Mouse (Mus musculus) spleen, adult 2 months (tissue): ENCODE data around the gene Vmn2r105. TPM values are rescaled to one million over a fixed set of nuclear protein-coding genes. Genes with fewer than 3 reads are reported as not detected.

Source experiments
- DNase-seq, 2 experiments: peaks; one replicate each; pipeline versions ENCODE4 v3.0.0 to v3.0.0-alpha.2; 2012 to 2021; ENCODE audit warnings: low spot score in 2 of 2, low read depth in 1 of 2
- H3K27ac ChIP-seq: fragments of 200-500 bp; 2 replicates; pipeline ENCODE4 v1.5.1; 2012; ENCODE audit warnings: low read length, inconsistent platforms; ENCODE audit not compliant: insufficient read depth
- H3K27me3 ChIP-seq: fragments of 200-500 bp; 2 replicates; pipeline ENCODE4 v1.6.1; 2012; ENCODE audit warnings: mild to moderate bottlenecking, moderate library complexity, low read length, inconsistent platforms; ENCODE audit not compliant: control insufficient read depth, insufficient read depth
- H3K36me3 ChIP-seq: fragments of 200-500 bp; 2 replicates; pipeline ENCODE4 v1.6.1; 2012; ENCODE audit warnings: mild to moderate bottlenecking, low read length, inconsistent platforms; ENCODE audit not compliant: control insufficient read depth, insufficient read depth
- H3K4me1 ChIP-seq: fragments of 200-500 bp; 2 replicates; pipeline ENCODE4 v1.6.1; 2011; ENCODE audit warnings: inconsistent platforms; ENCODE audit not compliant: control insufficient read depth, insufficient read depth, insufficient read length
- H3K4me3 ChIP-seq: fragments of 200-500 bp; 2 replicates; pipeline ENCODE4 v1.5.1; 2011; ENCODE audit warnings: mild to moderate bottlenecking, inconsistent platforms; ENCODE audit not compliant: insufficient read depth, insufficient read length; ENCODE audit errors: extremely low read depth
- CTCF ChIP-seq: fragments of 200-500 bp; IDR thresholded peaks from 2 replicates; pipeline ENCODE4 v1.5.1; 2011; ENCODE audit warnings: mild to moderate bottlenecking, inconsistent platforms; ENCODE audit not compliant: insufficient read depth, insufficient read length, insufficient replicate concordance; ENCODE audit errors: extremely low read depth
- POLR2A ChIP-seq: fragments of 200-500 bp; IDR thresholded peaks from 2 replicates; pipeline ENCODE4 v1.6.1; 2011; ENCODE audit warnings: low read depth, low read length, inconsistent platforms
- WGBS: fragments of 180-500 bp; shearing (Covaris S2); methylation state at CpG from one replicate; pipeline ENCODE4 v1.1.7; 2018; 5-methylcytosine and 5-hydroxymethylcytosine counted together
- polyA plus RNA-seq: library from polyadenylated mRNA; depleted of rRNA; stranded (reverse); fragments of >200 nt; gene quantifications from 2 replicates; pipeline ENCODE4 v1.2.3, GENCODE M21; 2012; rRNA removed

Vmn2r105 gene
- polyA plus RNA-seq: not detected in 2 replicates

DNA sequence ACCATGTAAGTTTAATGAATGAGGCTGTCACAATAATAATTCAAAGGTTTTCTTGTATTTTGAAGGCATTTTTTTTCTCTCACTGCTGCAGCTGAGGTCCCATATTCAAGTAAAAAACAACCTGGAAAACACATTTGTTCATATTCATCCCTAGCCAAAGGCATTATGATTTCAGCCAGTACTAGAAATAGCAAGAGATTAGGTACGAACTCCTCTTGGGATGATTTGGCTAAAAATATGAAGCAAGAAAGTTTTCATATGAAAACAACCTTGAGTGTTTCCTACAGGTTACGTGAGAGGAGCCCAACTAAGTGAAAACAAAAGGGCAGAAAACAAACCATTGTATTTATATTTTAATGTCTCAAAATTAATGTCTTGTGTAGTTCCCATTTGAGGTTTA is at the start of gene Vmn2r105:
TSS of gene Vmn2r105 (minus strand) at position 101 of the 400 bp plus-strand sequence.
- no peak for TF ChIP-seq POLR2A
- TF ChIP-seq CTCF: no peak
- Histone ChIP-seq H3K4me1 (no peaks in the 10 kb centered on the region), H3K36me3 (no peaks in the 10 kb centered on the region), H3K27me3 (no peaks in the 10 kb centered on the region), H3K4me3 (no peak within 1 kb of the TSS), H3K27ac (no peak within 1 kb of the TSS)
- DNase-seq: no peak
- WGBS: 72% methylated on average over 2 of the region's 2 CpGs

DNA sequence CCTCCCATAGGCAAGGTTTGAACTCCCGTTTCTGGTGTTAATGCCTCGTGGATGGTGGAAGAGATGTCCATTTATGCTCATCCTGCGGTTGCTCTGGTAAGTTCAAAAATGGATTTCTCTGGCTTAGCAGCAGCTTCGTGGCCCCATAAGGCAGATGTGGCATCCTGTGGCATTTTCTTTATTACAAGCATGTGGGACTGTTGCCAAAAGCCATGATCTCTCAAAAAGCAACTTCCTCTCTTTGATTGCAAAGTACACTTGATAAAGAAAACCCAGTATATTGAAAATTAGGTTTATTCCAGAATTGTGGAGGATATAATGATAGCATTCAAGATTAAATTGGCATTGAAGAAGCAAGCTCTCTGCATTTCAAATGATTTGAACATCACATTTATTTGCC is 20.7 kb upstream of the Vmn2r105 start:
- Histone ChIP-seq H3K27ac (no peak overlapping the region), H3K27me3 (no peaks in the 10 kb centered on the region), H3K4me1 (no peaks in the 10 kb centered on the region), H3K4me3 (no peak overlapping the region), H3K36me3 (no peaks in the 10 kb centered on the region)
- no peak for DNase-seq
- WGBS: 64% methylated on average over 4 of the region's 4 CpGs
- TF ChIP-seq POLR2A: no peak

DNA sequence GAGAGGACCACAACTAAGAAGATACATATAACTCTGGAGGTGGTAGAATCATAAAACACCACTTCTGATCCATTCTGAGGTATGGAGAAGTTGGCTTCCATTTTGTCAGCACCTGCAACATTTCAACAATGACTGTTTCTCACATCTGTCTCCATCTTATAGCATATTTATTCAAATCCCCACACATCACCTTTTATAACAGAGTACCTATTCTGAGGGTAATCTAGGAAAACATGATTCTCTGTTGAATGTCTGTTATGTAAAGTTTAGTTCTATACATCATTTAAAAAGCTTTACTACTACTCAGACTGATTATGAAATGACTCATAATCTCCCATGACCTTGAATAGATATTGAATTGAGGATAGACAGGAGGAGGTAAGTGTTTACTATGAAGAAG is 51.9 kb downstream of the Vmn2r105 start, which contains the start of gene Fpr-rs6:
TSS of gene Fpr-rs6 (minus strand) at position 101 of the 400 bp plus-strand sequence.
- Histone ChIP-seq H3K27me3 (no peaks in the 10 kb centered on the region), H3K4me3 (no peak within 1 kb of the TSS), H3K27ac (no peak within 1 kb of the TSS), H3K4me1 (no peaks in the 10 kb centered on the region), H3K36me3 (no peaks in the 10 kb centered on the region)
- DNase-seq: no peak
- no peak for TF ChIP-seq POLR2A
- TF ChIP-seq CTCF: no peak

Other genes starting within 250 kb of the Vmn2r105 start
- not detected in 2 replicates for gene Vmn2r104, start 186.7 kb downstream of the Vmn2r105 start, polyA plus RNA-seq
- not detected in 2 replicates for gene Fpr-rs7, start 120.8 kb downstream of the Vmn2r105 start, polyA plus RNA-seq
- not detected in 2 replicates for gene Fpr-rs6, start 52.0 kb downstream of the Vmn2r105 start, polyA plus RNA-seq
- gene Vmn2r106, start 50.5 kb upstream of the Vmn2r105 start, polyA plus RNA-seq: not detected in 2 replicates
- not detected in 2 replicates for gene Vmn2r107, start 110.2 kb upstream of the Vmn2r105 start, polyA plus RNA-seq
- gene Vmn1r224, start 179.1 kb upstream of the Vmn2r105 start, polyA plus RNA-seq: not detected in 2 replicates
- gene Vmn2r108, start 246.3 kb upstream of the Vmn2r105 start, polyA plus RNA-seq: not detected in 2 replicates